Mouse (Mus musculus) myocyte (in vitro differentiated cells): ENCODE measurements around the gene Dtx3.

ENCODE experiments used
- CEBPB ChIP-seq: IDR thresholded peaks from 2 replicates; pipeline ENCODE4 v1.6.1; 2011; ENCODE audit warnings: mild to moderate bottlenecking, moderate library complexity; ENCODE audit not compliant: poor library complexity, insufficient read depth, severe bottlenecking
- MAX ChIP-seq: IDR thresholded peaks from one replicate; pipeline ENCODE4 v1.6.1; 2011; ENCODE audit warnings: low read depth, mild to moderate bottlenecking, control low read depth
- MYOD1 ChIP-seq, 3 experiments: IDR thresholded peaks; one replicate each; pipeline ENCODE4 v1.6.1; 2011; ENCODE audit warnings: control low read depth in 2 of 3, low read depth in 2 of 3, mild to moderate bottlenecking in 2 of 3, moderate library complexity in 1 of 3; ENCODE audit not compliant: insufficient read length in 2 of 3, control insufficient read depth in 1 of 3
- MYOG ChIP-seq, 3 experiments: IDR thresholded peaks; one replicate each; pipeline ENCODE4 v1.6.1; 2011; ENCODE audit warnings: control low read depth in 2 of 3, low read depth in 2 of 3, mild to moderate bottlenecking in 2 of 3; ENCODE audit not compliant: insufficient read length in 2 of 3, control insufficient read depth in 1 of 3, insufficient read depth in 1 of 3
- POLR2A ChIP-seq: IDR thresholded peaks from one replicate; pipeline ENCODE4 v1.6.1; 2011; ENCODE audit warnings: low read depth, mild to moderate bottlenecking, control low read depth, moderate library complexity; ENCODE audit not compliant: insufficient read length
- POLR2AphosphoS2 ChIP-seq: IDR thresholded peaks from one replicate; pipeline ENCODE4 v1.6.1; 2011; ENCODE audit warnings: low read depth, control low read depth; ENCODE audit not compliant: insufficient read length
- REST ChIP-seq: IDR thresholded peaks from one replicate; pipeline ENCODE4 v1.6.1; 2011; ENCODE audit warnings: mild to moderate bottlenecking, control low read depth, moderate library complexity; ENCODE audit not compliant: insufficient read depth, insufficient read length
- TCF3 ChIP-seq: IDR thresholded peaks from one replicate; pipeline ENCODE4 v1.6.1; 2011; ENCODE audit warnings: low read depth, control low read depth; ENCODE audit not compliant: insufficient read length
- USF1 ChIP-seq: IDR thresholded peaks from one replicate; pipeline ENCODE4 v1.6.1; 2011; ENCODE audit warnings: low read depth, mild to moderate bottlenecking, control low read depth, moderate library complexity

GRCm38 (mm10) chr10:127167614-127168192, 27.8 kb downstream of the Dtx3 start:
- TF ChIP-seq MYOG (IDR thresholded peaks at IDR 0.05; ENCODE audit: control insufficient read depth in 1 of 3, insufficient read depth in 1 of 3, insufficient read length in 2 of 3, low read depth in 2 of 3) = no peak
- no peak for TF ChIP-seq CEBPB
- TF ChIP-seq POLR2A = no peak
- TF ChIP-seq MAX = no peak
- TF ChIP-seq TCF3 = no peak
- TF ChIP-seq POLR2AphosphoS2 = no peak
- no peak for TF ChIP-seq MYOD1 (IDR thresholded peaks at IDR 0.05; ENCODE audit: control insufficient read depth in 1 of 3, insufficient read length in 2 of 3, low read depth in 2 of 3)
- no peak for TF ChIP-seq USF1
- TF ChIP-seq REST = no peak
